Mouse (Mus musculus) embryonic fibroblast, embryonic 13.5 days (primary cell): Measurements from ENCODE around the gene Ttll6.

Experiments
- CTCF ChIP-seq: IDR thresholded peaks from 2 replicates; pipeline ENCODE4 v1.5.1; 2011; ENCODE audit warnings: mild to moderate bottlenecking, control low read depth, low read length, moderate library complexity, borderline replicate concordance; ENCODE audit not compliant: insufficient read depth
- POLR2A ChIP-seq: IDR thresholded peaks from 2 replicates; pipeline ENCODE4 v1.6.1; 2011; ENCODE audit warnings: low read depth, mild to moderate bottlenecking, control low read depth, low read length, moderate library complexity

- TF ChIP-seq CTCF (peak; percentile 76), POLR2A (no peak)
Observed at GRCm38 (mm10) chr11:96145622-96146270, 12.2 kb downstream of the Ttll6 start.
